Mouse (Mus musculus) ovary, adult 10 weeks (tissue): ENCODE measurements around the gene Sigmar1. TPM values are rescaled to one million over a fixed set of nuclear protein-coding genes. Genes with fewer than 3 reads are reported as not detected.

Experiments
- polyA plus RNA-seq: library from polyadenylated mRNA; stranded (reverse); fragments of 350-450 nt; fragmentation: Illumina TruSeq; extraction: RNeasy Lipid Tissue Mini Kit (QIAGEN cat#74804); gene quantifications from one replicate; pipeline ENCODE4 v1.2.3, GENCODE M21; 2014

Sigmar1 gene
- polyA plus RNA-seq, result 34.3 TPM

GRCm38 (mm10) chr4:41755338-41756305 lies at the start of gene Sigmar1:
Sigmar1 (minus strand) TSS chr4:41756157.

GRCm38 (mm10) chr4:41774002-41774401 lies 18.0 kb upstream of the Sigmar1 start, which contains the start of gene Ccl27a:
Ccl27a (minus strand) TSS chr4:41774247.

GRCm38 (mm10) chr4:41754797-41755337 lies 1.1 kb downstream of the Sigmar1 start, which contains the start of gene Galt:
Galt (plus strand) TSS chr4:41755228.

GRCm38 (mm10) chr4:41731052-41731765 lies 24.7 kb downstream of the Sigmar1 start, which contains the start of gene Arid3c:
Arid3c (minus strand) TSS chr4:41731142.

GRCm38 (mm10) chr4:41722918-41723351 lies 33.0 kb downstream of the Sigmar1 start, which contains the start of gene Dctn3:
Dctn3 (minus strand) TSS chr4:41723170.

GRCm38 (mm10) chr4:41713197-41714067 lies 42.5 kb downstream of the Sigmar1 start, which contains the start of gene Rpp25l:
Rpp25l (minus strand) TSS chr4:41713534.

GRCm38 (mm10) chr4:41699783-41700182 lies 56.2 kb downstream of the Sigmar1 start, which contains the start of gene Il11ra1:
Il11ra1 (plus strand) TSS chr4:41699989.

GRCm38 (mm10) chr4:41696930-41697841 lies 58.8 kb downstream of the Sigmar1 start, which contains the start of gene Cntfr:
Cntfr (minus strand) TSS chr4:41697089.

Other genes starting within 250 kb of the Sigmar1 start
- gene 1110017D15Rik, start 238.8 kb downstream of the Sigmar1 start, polyA plus RNA-seq, result 5.9 TPM
- 1.6 TPM for gene Fam219a, start 186.6 kb downstream of the Sigmar1 start, polyA plus RNA-seq
- gene Dnaic1, start 186.4 kb downstream of the Sigmar1 start, polyA plus RNA-seq, result 0.68 TPM
- not detected for gene Enho, start 115.8 kb downstream of the Sigmar1 start, polyA plus RNA-seq
- gene Cntfr, start 59.1 kb downstream of the Sigmar1 start, polyA plus RNA-seq, result 0.71 TPM
- gene Il11ra1, start 56.2 kb downstream of the Sigmar1 start, polyA plus RNA-seq, result 15.1 TPM
- gene Rpp25l, start 42.6 kb downstream of the Sigmar1 start, polyA plus RNA-seq, result not detected
- gene Dctn3, start 33.0 kb downstream of the Sigmar1 start, polyA plus RNA-seq, result 23.2 TPM
- not detected for gene Arid3c, start 25.0 kb downstream of the Sigmar1 start, polyA plus RNA-seq
- 0.40 TPM for gene Galt, start 929 bp downstream of the Sigmar1 start, polyA plus RNA-seq
- gene Ccl27a, start 18.1 kb upstream of the Sigmar1 start, polyA plus RNA-seq, result 3.4 TPM
- not detected for gene Gm21541, start 147.5 kb upstream of the Sigmar1 start, polyA plus RNA-seq
- gene Gm20878, start 185.4 kb upstream of the Sigmar1 start, polyA plus RNA-seq, result not detected
- gene Fam205a4, start 209.9 kb upstream of the Sigmar1 start, polyA plus RNA-seq, result 0.51 TPM